Mouse (Mus musculus) erythroblast, embryonic 14.5 days (primary cell): Measurements from ENCODE around the gene Tas2r134.

ENCODE experiments used
- GATA1 ChIP-seq: IDR thresholded peaks from 2 replicates; pipeline ENCODE4 v1.6.1; 2012; ENCODE audit warnings: low read length, inconsistent platforms, mixed read lengths
- TAL1 ChIP-seq: IDR thresholded peaks from 3 replicates; pipeline ENCODE4 v1.6.1; 2012; ENCODE audit warnings: low read length, inconsistent platforms, mixed read lengths

DNA sequence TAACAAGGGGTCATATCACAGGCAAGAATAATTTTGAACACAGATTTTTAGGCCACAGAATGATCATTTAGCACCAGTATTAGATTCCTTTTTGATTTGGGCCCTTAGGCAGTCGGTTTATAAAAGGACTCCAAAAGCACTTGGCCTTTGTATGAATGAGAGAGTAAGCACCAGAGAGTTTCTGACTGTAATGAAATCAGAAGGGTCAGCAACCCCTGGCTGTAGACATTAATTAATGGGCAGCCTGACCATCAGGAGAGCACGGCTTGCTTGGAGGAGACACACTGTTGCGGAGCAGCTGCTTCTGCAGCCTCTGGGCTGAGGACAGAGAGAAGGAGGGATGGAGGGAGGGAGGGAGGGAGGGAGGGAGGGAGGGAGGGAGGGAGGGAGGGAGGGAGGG, 30.4 kb downstream of the Tas2r134 start:
- TF ChIP-seq TAL1 (no peak), GATA1 (no peak)
